8 mouse cellular contexts compared by ENCODE assay signal in the genomic region with DNA sequence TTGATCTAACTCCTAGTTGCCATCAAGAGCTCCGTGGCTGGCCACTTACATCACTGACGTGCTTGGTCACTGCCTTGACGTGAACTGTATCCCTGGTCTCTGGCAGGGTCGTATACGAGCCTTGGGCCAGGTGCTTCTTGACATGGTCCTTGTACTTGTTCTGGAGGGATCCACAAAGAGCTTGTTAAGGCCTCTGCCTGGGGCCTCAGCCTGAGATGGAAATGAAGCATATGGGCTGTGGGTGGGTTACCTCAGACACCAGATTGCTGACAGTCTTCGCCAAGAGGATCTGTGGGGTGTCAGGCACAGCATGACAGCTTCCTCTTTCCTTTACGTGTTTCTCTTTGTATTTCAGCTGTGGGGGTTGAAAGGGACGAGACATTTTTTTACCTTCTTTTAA.
DNase-seq lines count a peak whose midpoint lies in the region; ATAC-seq lines count a peak whose summit lies in the region.

No protein-coding gene starts in this region.

- intact Hi-C loops in heart, postnatal 14 days (cut with DNase I): no loop called here

- ATAC-seq in hematopoietic stem cell, adult 5-6 weeks (replicated peaks in 1 of 2; ENCODE audit: insufficient read depth in 1 of 2, low FRiP score in 2 of 2, low TSS enrichment in 1 of 2, low read depth in 1 of 2, poor library complexity in 2 of 2, severe bottlenecking in 2 of 2): peak; percentile 76 to 78
- ATAC-seq in megakaryocyte progenitor cell, adult 5-6 weeks (replicated peaks; ENCODE audit: poor library complexity): peak; percentile 85

- DNase-seq in A20 (ENCODE audit: low read depth, low spot score): peak; percentile 31
- peak; percentile 13 for DNase-seq in c-Kit-positive CD71-negative TER-119-negative erythroid progenitor cells, embryonic 14.5 days (ENCODE audit: low read depth)
- no peak for DNase-seq in ovary, postnatal 14 days (ENCODE audit: low spot score)
- DNase-seq in ovary, adult 18-20 months (ENCODE audit: low spot score): no peak
- no peak for DNase-seq in retina, postnatal 1 day
- DNase-seq in heart, postnatal 14 days: no peak

Comparison
In these comparisons a context has a peak if more than half of its experiments do, and no peak if none do; other contexts are left out.
1. DNase-seq: peak in A20 (single experiment) and c-Kit-positive CD71-negative TER-119-negative erythroid progenitor cells, embryonic 14.5 days (single experiment); none in ovary, postnatal 14 days (single experiment), ovary, adult 18-20 months (single experiment), retina, postnatal 1 day (single experiment) and heart, postnatal 14 days (0 of 2).